Mouse (Mus musculus) G1E (cell line): ENCODE data around the gene Fndc3b. TPM values are rescaled to one million over a fixed set of nuclear protein-coding genes. Genes with fewer than 3 reads are reported as not detected.

Experiments used
- ATAC-seq: 2 replicates; pipeline ENCODE4 v1.8.0; 2016; ENCODE audit warnings: mild to moderate bottlenecking; ENCODE audit not compliant: insufficient number of reproducible peaks, poor library complexity, low FRiP score, severe bottlenecking; ENCODE audit errors: extremely low read depth
- DNase-seq: peaks from one replicate; pipeline ENCODE4 v3.0.0; 2012; ENCODE audit warnings: low spot score
- H3K27me3 ChIP-seq: 2 replicates; pipeline ENCODE4 v1.6.1; 2012; ENCODE audit warnings: mild to moderate bottlenecking, low read length, inconsistent platforms; ENCODE audit not compliant: insufficient read depth
- H3K36me3 ChIP-seq: replicated peaks from 2 replicates; pipeline ENCODE3; 2012; ENCODE audit warnings: mild to moderate bottlenecking, inconsistent platforms
- H3K4me1 ChIP-seq: 2 replicates; pipeline ENCODE4 v1.6.1; 2012; ENCODE audit warnings: low read depth, low read length, inconsistent platforms, mixed read lengths; ENCODE audit not compliant: insufficient read depth
- H3K4me3 ChIP-seq: 2 replicates; pipeline ENCODE4 v1.5.1; 2012; ENCODE audit warnings: low read depth, mild to moderate bottlenecking, inconsistent platforms, low read length, moderate library complexity, mixed read lengths
- H3K9me3 ChIP-seq: replicated peaks from 2 replicates; pipeline ENCODE4 v1.6.1; 2012; ENCODE audit warnings: inconsistent platforms
- CTCF ChIP-seq: IDR thresholded peaks from 2 replicates; pipeline ENCODE4 v1.5.1; 2012; ENCODE audit warnings: low read depth, low read length, inconsistent platforms, mixed read lengths
- GATA1 ChIP-seq: IDR thresholded peaks from 2 replicates; pipeline ENCODE4 v1.6.1; 2012; ENCODE audit warnings: borderline replicate concordance, low read length, inconsistent platforms, mixed read lengths
- GATA2 ChIP-seq: IDR thresholded peaks from 2 replicates; pipeline ENCODE4 v1.6.1; 2012; ENCODE audit warnings: low read depth, low read length, inconsistent platforms, borderline replicate concordance
- POLR2AphosphoS5 ChIP-seq: IDR thresholded peaks from 2 replicates; pipeline ENCODE4 v1.6.1; 2012; ENCODE audit warnings: low read depth, low read length, inconsistent platforms; ENCODE audit not compliant: insufficient replicate concordance
- TAL1 ChIP-seq: conservative IDR thresholded peaks from 2 replicates; pipeline ENCODE4 v1.6.1; 2012; ENCODE audit warnings: low read depth, low read length, inconsistent platforms, mixed read lengths
- polyA plus RNA-seq: library from polyadenylated mRNA; stranded (reverse); fragments of >175 nt; gene quantifications from 2 replicates; pipeline ENCODE4 v1.2.3, GENCODE M21; 2012
- total RNA-seq, 2 experiments: library from RNA; stranded (forward) in 1 of 2; stranded (reverse) in 1 of 2; fragments of 200-1000 nt in 1 of 2; fragments of >200 nt in 1 of 2; fragmentation: Nextera tagmentation in 1 of 2; gene quantifications; 2 replicates each; pipeline ENCODE4 v1.2.3; 2014 to 2017

Gene Fndc3b
- total and polyA plus RNA-seq, 3 experiments, result 0.16 TPM; not detected in 2

GRCm38 (mm10) chr3:27579229-27579628 lies 131.9 kb downstream of the Fndc3b start:
- 0 out of 2 replicates have a peak, but pooled peaks cover 3% of the 10 kb centered on the region for H3K27me3 ChIP-seq
- ATAC-seq (no peak), DNase-seq (no peak)
- no peaks in the 10 kb centered on the region for H3K9me3 ChIP-seq
- TF ChIP-seq CTCF, result no peak
- no peak for TF ChIP-seq GATA1
- TF ChIP-seq GATA2, result no peak
- H3K36me3 ChIP-seq, result no peaks in the 10 kb centered on the region
- no peaks in the 10 kb centered on the region for H3K4me1 ChIP-seq
- H3K4me3 ChIP-seq, result no peak overlapping the region

DNA sequence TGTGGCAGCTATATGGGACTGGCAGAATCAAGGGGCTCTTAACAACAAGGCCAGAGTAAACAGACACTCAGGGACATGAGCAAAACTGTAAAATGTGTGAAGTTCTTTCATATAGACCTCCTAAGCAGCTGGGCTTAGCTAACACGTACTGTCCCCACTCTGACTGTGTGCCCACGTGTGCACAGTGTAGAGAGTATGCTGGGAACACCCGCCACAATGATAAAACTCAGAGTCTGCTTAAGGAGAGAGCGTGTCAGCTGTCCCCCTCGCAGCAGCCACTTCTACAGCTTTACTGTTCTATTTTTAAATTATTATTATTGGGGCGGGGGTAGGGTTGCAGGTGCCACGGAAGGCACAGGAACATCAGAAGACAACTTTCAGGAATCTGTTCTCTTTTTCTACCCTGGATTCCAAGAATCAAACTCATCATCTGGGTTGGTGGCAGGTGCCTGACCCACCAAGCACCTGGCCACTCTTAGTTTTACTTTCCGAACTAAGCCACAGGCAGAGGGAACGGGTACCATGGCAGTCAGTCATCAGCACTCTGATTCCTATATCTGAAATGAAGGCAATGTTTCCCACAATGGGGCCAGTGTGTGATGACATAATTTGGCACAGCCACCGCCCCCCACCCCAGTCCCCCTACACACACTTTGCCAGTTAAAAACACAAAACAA lies 133.6 kb downstream of the Fndc3b start:
- TF ChIP-seq POLR2AphosphoS5, result no peak
- TF ChIP-seq TAL1, result no peak
- no peaks in the 10 kb centered on the region for H3K27me3 ChIP-seq
- H3K36me3 ChIP-seq, result no peaks in the 10 kb centered on the region
- no peak overlapping the region for H3K4me3 ChIP-seq
- H3K9me3 ChIP-seq, result no peaks in the 10 kb centered on the region
- H3K4me1 ChIP-seq, result no peaks in the 10 kb centered on the region
- no peak for ATAC-seq
- no peak for DNase-seq

GRCm38 (mm10) chr3:27574241-27574640 lies 136.9 kb downstream of the Fndc3b start:
- no peaks in the 10 kb centered on the region for H3K9me3 ChIP-seq
- no peaks in the 10 kb centered on the region for H3K36me3 ChIP-seq
- H3K4me3 ChIP-seq, result no peak overlapping the region
- DNase-seq, result no peak
- H3K4me1 ChIP-seq, result no peaks in the 10 kb centered on the region
- no peak for ATAC-seq
- H3K27me3 ChIP-seq, result no peaks in the 10 kb centered on the region
- no peak for TF ChIP-seq GATA2
- no peak for TF ChIP-seq GATA1
- no peak for TF ChIP-seq TAL1
- TF ChIP-seq CTCF, result no peak
- TF ChIP-seq POLR2AphosphoS5, result no peak

DNA sequence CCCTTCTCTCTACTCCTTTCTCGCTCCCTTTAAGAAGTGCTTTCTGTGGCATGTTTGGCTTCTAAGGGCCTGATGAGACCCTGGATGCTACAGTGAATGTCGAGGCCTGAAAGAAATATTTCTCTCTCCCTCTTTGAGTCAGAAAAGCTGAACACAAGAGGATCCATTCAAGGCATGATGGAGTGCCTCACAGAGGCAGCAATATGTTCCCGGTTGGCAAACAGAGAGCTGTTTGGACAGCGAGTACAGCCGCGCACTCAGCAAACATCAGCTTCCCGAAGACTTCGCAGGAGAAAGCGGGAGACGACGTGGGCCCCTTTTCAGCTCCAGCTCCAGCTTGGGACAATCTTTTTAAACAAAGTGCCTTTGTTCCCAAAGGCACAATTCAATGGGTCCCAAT lies 137.6 kb downstream of the Fndc3b start:
- ATAC-seq (no peak), DNase-seq (no peak)
- no peak overlapping the region for H3K4me3 ChIP-seq
- H3K9me3 ChIP-seq, result no peaks in the 10 kb centered on the region
- TF ChIP-seq TAL1, result no peak
- TF ChIP-seq POLR2AphosphoS5, result no peak
- TF ChIP-seq CTCF, result no peak
- no peak for TF ChIP-seq GATA2
- TF ChIP-seq GATA1, result no peak
- no peaks in the 10 kb centered on the region for H3K36me3 ChIP-seq
- H3K4me1 ChIP-seq, result no peaks in the 10 kb centered on the region
- no peaks in the 10 kb centered on the region for H3K27me3 ChIP-seq

GRCm38 (mm10) chr3:27572305-27572704 lies 138.8 kb downstream of the Fndc3b start:
- Histone ChIP-seq H3K4me1 (no peaks in the 10 kb centered on the region), H3K4me3 (no peak overlapping the region), H3K27me3 (no peaks in the 10 kb centered on the region), H3K36me3 (no peaks in the 10 kb centered on the region), H3K9me3 (no peaks in the 10 kb centered on the region)
- ATAC-seq (no peak), DNase-seq (no peak)
- TF ChIP-seq GATA1 (no peak), TAL1 (no peak), POLR2AphosphoS5 (no peak), CTCF (no peak), GATA2 (no peak)

GRCm38 (mm10) chr3:27565314-27565713 lies 145.8 kb downstream of the Fndc3b start:
- H3K9me3 ChIP-seq, result no peaks in the 10 kb centered on the region
- TF ChIP-seq GATA2 (no peak), TAL1 (no peak), CTCF (no peak), GATA1 (no peak), POLR2AphosphoS5 (no peak)
- no peak for DNase-seq
- H3K4me1 ChIP-seq, result no peaks in the 10 kb centered on the region
- no peaks in the 10 kb centered on the region for H3K36me3 ChIP-seq
- no peak for ATAC-seq
- peaks cover 5% of the 10 kb centered on the region; the same call in 1 of the 2 replicates for H3K27me3 ChIP-seq
- no peak overlapping the region for H3K4me3 ChIP-seq
